Mouse (Mus musculus): Measurements from ENCODE around the gene 2510002D24Rik. TPM values are rescaled to one million over a fixed set of nuclear protein-coding genes. Genes with fewer than 3 reads are reported as not detected.
A peak's percentile ranks its signal among the peaks of the same experiment; 100 is the strongest.

Gene 2510002D24Rik
- polyA plus RNA-seq (2015; fragmentation: Nextera tagmentation; extraction: Ambion mirVana): 38.6 and 53.7 TPM in 2 replicates

- Histone ChIP-seq H3K36me3 (peaks cover 7% of the 10 kb centered on the region; the same call in 1 of the 2 replicates), H3K4me1 (replicated peaks) (no peaks in the 10 kb centered on the region), H3K9me3 (no peaks in the 10 kb centered on the region), H3K27me3 (replicated peaks) (no peaks in the 10 kb centered on the region), H3K27ac (peak within 1 kb of the TSS; percentile 79), H3K4me2 (replicated peaks) (peak within 1 kb of the TSS; percentile 75), H3K9ac (peak within 1 kb of the TSS; percentile 91), H3K4me3 (replicated peaks) (peak within 1 kb of the TSS; percentile 92)
- ATAC-seq: peak; percentile 99
- WGBS: 1% methylated on average over 46 of the region's 46 CpGs
Measured at GRCm38 (mm10) chr16:18836468-18837208, at the start of gene 2510002D24Rik, which contains the start of gene Gm28539. Gene 2510002D24Rik, plus strand, starts transcription at chr16:18836578. Gene Gm28539, plus strand, starts transcription at chr16:18836584.

GRCm38 (mm10) chr16:18786652-18787051 is 49.7 kb upstream of the 2510002D24Rik start:
- peaks cover 15% of the 10 kb centered on the region for H3K36me3 ChIP-seq
- no peak overlapping the region for H3K27ac ChIP-seq
- no peaks in the 10 kb centered on the region for H3K27me3 ChIP-seq (replicated peaks)
- WGBS: 96% methylated on average over 10 of the region's 10 CpGs
- H3K4me2 ChIP-seq (replicated peaks): no peak overlapping the region
- H3K9ac ChIP-seq: no peak overlapping the region
- no peak for ATAC-seq
- H3K4me3 ChIP-seq (replicated peaks): no peak overlapping the region
- H3K4me1 ChIP-seq (replicated peaks): no peaks in the 10 kb centered on the region
- H3K9me3 ChIP-seq: no peaks in the 10 kb centered on the region

- Histone ChIP-seq H3K27ac (no peak overlapping the region), H3K4me3 (replicated peaks) (no peak overlapping the region), H3K36me3 (peaks cover 17% of the 10 kb centered on the region), H3K9ac (no peak overlapping the region), H3K4me1 (replicated peaks) (no peaks in the 10 kb centered on the region), H3K4me2 (replicated peaks) (no peak overlapping the region), H3K27me3 (replicated peaks) (no peaks in the 10 kb centered on the region), H3K9me3 (no peaks in the 10 kb centered on the region)
- 87% methylated on average over 10 of the region's 10 CpGs for WGBS
- no peak for ATAC-seq
Measured at GRCm38 (mm10) chr16:18788627-18789406, 47.6 kb upstream of the 2510002D24Rik start.

DNA sequence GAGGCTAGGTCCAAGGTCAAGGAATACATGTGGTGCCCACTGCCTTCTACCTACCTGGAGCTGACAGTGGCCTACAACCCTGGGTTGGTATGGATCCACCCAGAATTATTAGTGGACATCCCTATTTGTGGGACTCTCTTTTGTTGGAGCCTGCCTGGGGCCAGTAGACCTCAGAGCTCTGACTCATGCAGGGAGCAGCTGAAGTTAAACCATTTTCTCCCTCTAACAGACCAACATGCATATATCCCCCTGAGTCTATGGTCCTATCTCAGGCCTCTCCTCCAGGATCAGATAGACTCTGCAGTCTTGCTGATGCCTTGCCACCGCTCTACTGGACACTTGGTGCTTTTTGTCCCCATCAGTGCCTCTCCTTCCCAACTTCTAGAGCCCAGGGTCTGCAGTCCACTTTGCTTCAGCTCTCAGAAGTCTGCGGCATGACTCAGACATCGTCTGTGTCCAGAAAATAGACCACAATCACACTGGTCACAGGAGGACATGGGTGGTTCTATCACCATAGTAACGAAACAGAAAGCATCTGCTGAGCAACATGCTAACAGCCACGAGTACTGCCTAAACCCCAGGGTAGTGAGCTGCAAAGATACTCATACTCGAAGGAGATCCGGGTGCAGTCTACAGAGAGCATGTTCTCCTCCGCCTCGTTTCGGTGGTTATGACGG is 41.0 kb upstream of the 2510002D24Rik start:
- Histone ChIP-seq H3K9me3 (no peaks in the 10 kb centered on the region), H3K4me2 (replicated peaks) (no peak overlapping the region), H3K36me3 (peaks cover 28% of the 10 kb centered on the region), H3K9ac (no peak overlapping the region), H3K27ac (no peak overlapping the region), H3K27me3 (replicated peaks) (no peaks in the 10 kb centered on the region), H3K4me3 (replicated peaks) (no peak overlapping the region), H3K4me1 (replicated peaks) (no peaks in the 10 kb centered on the region)
- ATAC-seq: no peak
- 94% methylated on average over 11 of the region's 11 CpGs for WGBS

DNA sequence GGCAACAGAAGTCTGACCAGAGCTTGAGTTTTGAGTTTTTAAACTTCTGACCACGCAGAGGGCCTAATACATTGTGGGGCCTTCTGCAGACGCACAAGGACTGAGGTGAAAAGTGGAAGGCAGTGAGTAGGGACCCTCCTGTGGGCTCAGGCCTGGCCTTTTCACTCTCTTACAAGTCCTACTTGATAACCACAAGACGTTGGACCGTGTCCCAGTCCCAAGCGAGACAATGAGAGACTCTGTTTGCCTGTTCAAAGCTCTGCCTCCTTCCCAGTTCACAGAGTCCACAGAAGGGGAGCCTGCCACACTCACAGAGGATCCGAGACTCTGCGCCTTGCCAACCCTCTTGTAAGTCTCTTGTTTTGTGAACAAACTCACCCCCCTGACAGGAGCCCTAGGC is 39.7 kb upstream of the 2510002D24Rik start:
- H3K9ac ChIP-seq: no peak overlapping the region
- WGBS: 90% methylated on average over 7 of the region's 7 CpGs
- no peak overlapping the region for H3K4me3 ChIP-seq (replicated peaks)
- no peaks in the 10 kb centered on the region for H3K9me3 ChIP-seq
- H3K4me2 ChIP-seq (replicated peaks): no peak overlapping the region
- no peaks in the 10 kb centered on the region for H3K27me3 ChIP-seq (replicated peaks)
- peaks cover 30% of the 10 kb centered on the region for H3K36me3 ChIP-seq
- H3K27ac ChIP-seq: no peak overlapping the region
- H3K4me1 ChIP-seq (replicated peaks): no peaks in the 10 kb centered on the region
- ATAC-seq: no peak

GRCm38 (mm10) chr16:18798151-18798550 is 38.2 kb upstream of the 2510002D24Rik start:
- Histone ChIP-seq H3K27me3 (replicated peaks) (no peaks in the 10 kb centered on the region), H3K36me3 (peaks cover 28% of the 10 kb centered on the region), H3K9me3 (no peaks in the 10 kb centered on the region), H3K4me3 (replicated peaks) (no peak overlapping the region), H3K9ac (no peak overlapping the region), H3K4me2 (replicated peaks) (no peak overlapping the region), H3K4me1 (replicated peaks) (no peaks in the 10 kb centered on the region), H3K27ac (no peak overlapping the region)
- ATAC-seq: no peak
- WGBS: 85% methylated on average over 5 of the region's 5 CpGs

DNA sequence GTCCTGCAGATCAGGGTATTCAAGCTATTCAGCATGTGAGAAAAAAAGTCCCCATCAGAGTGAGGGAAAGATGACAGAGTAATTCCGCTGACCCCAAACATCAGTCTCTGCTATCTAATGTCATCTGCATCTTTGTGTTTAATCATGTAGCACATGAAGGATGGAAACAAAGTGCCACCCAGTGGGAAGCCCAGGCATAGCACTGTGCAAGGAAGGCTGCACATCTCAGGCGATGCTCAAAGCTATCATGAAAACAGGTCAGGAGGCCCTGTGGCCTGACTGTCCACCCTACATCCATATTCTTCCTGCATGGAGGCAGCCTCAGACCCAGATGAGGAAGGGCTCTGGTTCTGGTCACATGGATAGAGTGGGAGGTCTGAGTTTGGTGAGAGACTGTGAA is 37.5 kb upstream of the 2510002D24Rik start:
- 75% methylated on average over 2 of the region's 2 CpGs for WGBS
- no peak for ATAC-seq
- Histone ChIP-seq H3K36me3 (peaks cover 24% of the 10 kb centered on the region), H3K4me2 (replicated peaks) (no peak overlapping the region), H3K27ac (no peak overlapping the region), H3K4me1 (replicated peaks) (no peaks in the 10 kb centered on the region), H3K4me3 (replicated peaks) (no peak overlapping the region), H3K9me3 (no peaks in the 10 kb centered on the region), H3K27me3 (replicated peaks) (no peaks in the 10 kb centered on the region), H3K9ac (no peak overlapping the region)

- ATAC-seq: no peak
- peaks cover 29% of the 10 kb centered on the region for H3K36me3 ChIP-seq
- no peaks in the 10 kb centered on the region for H3K9me3 ChIP-seq
- no peak overlapping the region for H3K4me3 ChIP-seq (replicated peaks)
- no peaks in the 10 kb centered on the region for H3K27me3 ChIP-seq (replicated peaks)
- H3K4me1 ChIP-seq (replicated peaks): no peaks in the 10 kb centered on the region
- no peak overlapping the region for H3K9ac ChIP-seq
- no peak overlapping the region for H3K4me2 ChIP-seq (replicated peaks)
- WGBS: 94% methylated on average over 2 of the region's 2 CpGs
- H3K27ac ChIP-seq: no peak overlapping the region
Measured at GRCm38 (mm10) chr16:18805746-18806145, 30.6 kb upstream of the 2510002D24Rik start.

DNA sequence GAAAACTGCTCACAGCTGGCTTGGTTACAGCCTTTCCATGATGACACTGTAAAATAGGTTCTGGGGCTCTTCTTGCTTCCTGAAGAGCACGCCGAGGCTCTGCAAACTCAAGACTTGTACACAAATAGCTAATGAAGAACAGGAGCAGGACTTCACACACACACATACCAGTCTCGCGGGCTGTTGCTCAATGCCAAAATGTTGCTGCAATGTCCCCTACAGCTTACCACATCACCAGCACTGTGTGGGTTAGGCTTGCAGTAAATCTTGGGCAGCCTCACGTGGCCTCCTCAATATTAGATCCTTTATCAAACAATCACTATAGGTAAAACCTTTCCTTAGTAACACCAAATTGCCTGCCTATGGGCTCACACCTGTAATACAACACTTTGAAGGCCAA is 27.4 kb upstream of the 2510002D24Rik start:
- H3K4me3 ChIP-seq (replicated peaks): no peak overlapping the region
- no peak for ATAC-seq
- no peak overlapping the region for H3K9ac ChIP-seq
- H3K4me1 ChIP-seq (replicated peaks): peaks cover 13% of the 10 kb centered on the region; the same call in 1 of the 2 replicates
- 91% methylated on average over 5 of the region's 5 CpGs for WGBS
- no peak overlapping the region for H3K27ac ChIP-seq
- H3K4me2 ChIP-seq (replicated peaks): no peak overlapping the region
- H3K27me3 ChIP-seq (replicated peaks): no peaks in the 10 kb centered on the region
- H3K9me3 ChIP-seq: no peaks in the 10 kb centered on the region
- H3K36me3 ChIP-seq: peaks cover 27% of the 10 kb centered on the region

DNA sequence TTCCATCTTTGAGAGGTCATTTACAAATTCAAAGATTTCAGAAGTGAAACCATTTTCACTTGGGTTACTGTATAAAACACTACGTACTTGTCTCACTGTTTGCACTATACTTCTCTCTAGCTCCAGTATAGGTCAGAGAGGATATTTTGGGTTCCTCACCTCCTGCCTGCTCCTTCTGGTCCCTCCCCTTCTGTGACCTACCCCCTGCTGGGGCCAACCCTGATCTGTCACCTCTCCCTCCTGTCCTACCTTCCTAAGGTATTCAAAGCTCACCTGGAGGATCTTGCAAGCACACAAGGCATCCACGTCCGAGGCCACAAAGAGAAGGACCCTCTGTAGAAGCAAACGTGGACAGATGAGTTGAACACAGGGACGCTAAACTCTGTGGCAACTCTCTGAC is 25.3 kb upstream of the 2510002D24Rik start:
- H3K9ac ChIP-seq: peak overlapping the region; percentile 54
- peak overlapping the region; percentile 61 for H3K4me3 ChIP-seq (replicated peaks)
- peak; percentile 37 for ATAC-seq
- no peak overlapping the region for H3K27ac ChIP-seq
- peaks cover 21% of the 10 kb centered on the region for H3K36me3 ChIP-seq
- no peaks in the 10 kb centered on the region for H3K27me3 ChIP-seq (replicated peaks)
- peak overlapping the region; percentile 82 for H3K4me2 ChIP-seq (replicated peaks)
- no peaks in the 10 kb centered on the region for H3K9me3 ChIP-seq
- H3K4me1 ChIP-seq (replicated peaks): peaks cover 13% of the 10 kb centered on the region; the same call in 1 of the 2 replicates
- WGBS: 5% methylated on average over 5 of the region's 5 CpGs

- under 1% methylated on average over 42 of the region's 42 CpGs for WGBS
- ATAC-seq: peak; percentile 97
Measured at GRCm38 (mm10) chr16:18811468-18812384, 24.7 kb upstream of the 2510002D24Rik start, which contains the start of the genes Ufd1 and Cdc45. Gene Ufd1, plus strand, starts transcription at chr16:18811779. Gene Cdc45, minus strand, starts transcription at chr16:18811987.

More at GRCm38 (mm10) chr16:18811468-18812384, 24.7 kb upstream of the 2510002D24Rik start, which contains the start of the genes Ufd1 and Cdc45:
- Histone ChIP-seq H3K4me3 (replicated peaks) (peak within 1 kb of the TSS; percentile 61), H3K9me3 (no peaks in the 10 kb centered on the region), H3K36me3 (peaks cover 27% of the 10 kb centered on the region), H3K4me2 (replicated peaks) (peak within 1 kb of the TSS; percentile 82), H3K27ac (peak within 1 kb of the TSS; percentile 56), H3K4me1 (replicated peaks) (peaks cover 13% of the 10 kb centered on the region; the same call in 1 of the 2 replicates), H3K27me3 (replicated peaks) (no peaks in the 10 kb centered on the region), H3K9ac (peak within 1 kb of the TSS; percentile 76)
